Mouse (Mus musculus) kidney, embryonic 15.5 days (tissue): ENCODE measurements at regions not wholly inside any gene's neighbourhood (a gene's known extent, or its start where the extent isn't known, plus 50 kb on each side); places are given as distances from the start of the nearest gene placed in this dataset.

Experiments used
- ATAC-seq: fragments of 200-750 bp; cut with Nextera tagmentation; replicated peaks from 2 replicates; pipeline ENCODE4 v1.8.0; 2017; ENCODE audit warnings: moderate TSS enrichment; ENCODE audit not compliant: low FRiP score
- H3K27ac ChIP-seq: fragments of 300-500 bp; sonication (generic); 2 replicates; pipeline ENCODE4 v1.5.1; 2015; ENCODE audit warnings: mild to moderate bottlenecking, inconsistent platforms
- H3K27me3 ChIP-seq: fragments of 300-500 bp; sonication (generic); 2 replicates; pipeline ENCODE4 v1.6.1; 2015; ENCODE audit warnings: inconsistent platforms
- H3K36me3 ChIP-seq: fragments of 300-500 bp; sonication (generic); 2 replicates; pipeline ENCODE4 v1.6.1; 2015; ENCODE audit warnings: inconsistent platforms
- H3K4me1 ChIP-seq: fragments of 300-500 bp; sonication (generic); 2 replicates; pipeline ENCODE4 v1.6.1; 2015; ENCODE audit warnings: inconsistent platforms
- H3K4me2 ChIP-seq: fragments of 300-500 bp; sonication (generic); 2 replicates; pipeline ENCODE4 v1.6.1; 2015; ENCODE audit warnings: moderate library complexity, mild to moderate bottlenecking, inconsistent platforms
- H3K4me3 ChIP-seq: fragments of 300-500 bp; sonication (generic); replicated peaks from 2 replicates; pipeline ENCODE4 v1.5.1; 2015; ENCODE audit warnings: mild to moderate bottlenecking, inconsistent platforms
- H3K9ac ChIP-seq: fragments of 300-500 bp; sonication (generic); 2 replicates; pipeline ENCODE4 v1.6.1; 2015; ENCODE audit warnings: mild to moderate bottlenecking, inconsistent platforms
- H3K9me3 ChIP-seq: fragments of 300-500 bp; sonication (generic); replicated peaks from 2 replicates; pipeline ENCODE4 v1.6.1; 2016; ENCODE audit warnings: inconsistent platforms
- WGBS: fragments of 180-500 bp; shearing (Covaris S2); methylation state at CpG from one replicate; pipeline ENCODE4 v1.1.7; 2015; ENCODE audit warnings: mixed read lengths; 5-methylcytosine and 5-hydroxymethylcytosine counted together

- 49% methylated on average over 7 of the region's 7 CpGs for WGBS
- 0 out of 2 replicates have a peak, but pooled peaks have one; percentile 15 for ATAC-seq
- Histone ChIP-seq H3K4me1 (peaks cover 25% of the 10 kb centered on the region), H3K27ac (no peak overlapping the region), H3K9me3 (no peaks in the 10 kb centered on the region), H3K36me3 (no peaks in the 10 kb centered on the region), H3K9ac (no peak overlapping the region), H3K4me3 (no peak overlapping the region), H3K4me2 (no peak overlapping the region), H3K27me3 (no peaks in the 10 kb centered on the region)
These were observed 109.8 kb upstream of the Syt6 start for GRCm38 (mm10) chr3:103465132-103465690.

GRCm38 (mm10) chr3:103465948-103466347 is 109.1 kb upstream of the Syt6 start:
- no peak for ATAC-seq
- WGBS: 64% methylated on average over 2 of the region's 2 CpGs
- peaks cover 25% of the 10 kb centered on the region for H3K4me1 ChIP-seq
- H3K27me3 ChIP-seq: no peaks in the 10 kb centered on the region
- no peaks in the 10 kb centered on the region for H3K36me3 ChIP-seq
- no peak overlapping the region for H3K9ac ChIP-seq
- no peaks in the 10 kb centered on the region for H3K9me3 ChIP-seq
- H3K4me3 ChIP-seq: no peak overlapping the region
- H3K4me2 ChIP-seq: no peak overlapping the region
- H3K27ac ChIP-seq: no peak overlapping the region

- no peak for ATAC-seq
- H3K27ac ChIP-seq: no peak overlapping the region
These were observed 104.2 kb upstream of the Syt6 start for GRCm38 (mm10) chr3:103470586-103471400.

GRCm38 (mm10) chr3:103472598-103472997 is 102.4 kb upstream of the Syt6 start:
- Histone ChIP-seq H3K27me3 (no peaks in the 10 kb centered on the region), H3K27ac (no peak overlapping the region), H3K9me3 (no peaks in the 10 kb centered on the region), H3K4me1 (no peaks in the 10 kb centered on the region), H3K36me3 (no peaks in the 10 kb centered on the region), H3K4me3 (no peak overlapping the region), H3K4me2 (no peak overlapping the region), H3K9ac (no peak overlapping the region)
- WGBS: 69% methylated on average over 10 of the region's 10 CpGs
- ATAC-seq: no peak

More at GRCm38 (mm10) chr3:103470586-103471400, 104.2 kb upstream of the Syt6 start:
- Histone ChIP-seq H3K27me3 (no peaks in the 10 kb centered on the region), H3K36me3 (no peaks in the 10 kb centered on the region), H3K4me3 (no peak overlapping the region), H3K4me2 (no peak overlapping the region), H3K9ac (no peak overlapping the region), H3K9me3 (no peaks in the 10 kb centered on the region), H3K4me1 (0 out of 2 replicates have a peak, but pooled peaks cover 3% of the 10 kb centered on the region)
- 84% methylated on average over 15 of the region's 15 CpGs for WGBS

GRCm38 (mm10) chr3:103473336-103473735 is 101.7 kb upstream of the Syt6 start:
- no peak for ATAC-seq
- 66% methylated on average over 2 of the region's 2 CpGs for WGBS
- H3K27ac ChIP-seq: no peak overlapping the region

GRCm38 (mm10) chr3:103479845-103480543 is 95.0 kb upstream of the Syt6 start:
- no peak overlapping the region for H3K27ac ChIP-seq
- H3K4me3 ChIP-seq: no peak overlapping the region
- WGBS: 56% methylated on average over 2 of the region's 2 CpGs
- no peaks in the 10 kb centered on the region for H3K27me3 ChIP-seq
- no peaks in the 10 kb centered on the region for H3K9me3 ChIP-seq
- no peak overlapping the region for H3K4me2 ChIP-seq
- H3K9ac ChIP-seq: no peak overlapping the region
- H3K36me3 ChIP-seq: no peaks in the 10 kb centered on the region
- no peaks in the 10 kb centered on the region for H3K4me1 ChIP-seq
- ATAC-seq: no peak

More at GRCm38 (mm10) chr3:103473336-103473735, 101.7 kb upstream of the Syt6 start:
- Histone ChIP-seq H3K27me3 (no peaks in the 10 kb centered on the region), H3K4me3 (no peak overlapping the region), H3K4me1 (no peaks in the 10 kb centered on the region), H3K4me2 (no peak overlapping the region), H3K36me3 (no peaks in the 10 kb centered on the region), H3K9me3 (no peaks in the 10 kb centered on the region), H3K9ac (no peak overlapping the region)

GRCm38 (mm10) chr3:103480676-103481075 is 94.4 kb upstream of the Syt6 start:
- no peaks in the 10 kb centered on the region for H3K27me3 ChIP-seq
- H3K4me2 ChIP-seq: no peak overlapping the region
- no peaks in the 10 kb centered on the region for H3K4me1 ChIP-seq
- WGBS: 88% methylated on average over 7 of the region's 7 CpGs
- H3K36me3 ChIP-seq: no peaks in the 10 kb centered on the region
- H3K4me3 ChIP-seq: no peak overlapping the region
- H3K9ac ChIP-seq: no peak overlapping the region
- ATAC-seq: no peak
- H3K27ac ChIP-seq: no peak overlapping the region
- H3K9me3 ChIP-seq: no peaks in the 10 kb centered on the region

GRCm38 (mm10) chr3:103483316-103483715 is 91.7 kb upstream of the Syt6 start:
- H3K27ac ChIP-seq: no peak overlapping the region
- no peak for ATAC-seq
- no peaks in the 10 kb centered on the region for H3K36me3 ChIP-seq
- H3K4me3 ChIP-seq: no peak overlapping the region
- no peaks in the 10 kb centered on the region for H3K4me1 ChIP-seq
- H3K27me3 ChIP-seq: no peaks in the 10 kb centered on the region
- H3K9me3 ChIP-seq: no peaks in the 10 kb centered on the region
- H3K9ac ChIP-seq: no peak overlapping the region
- WGBS: 93% methylated on average over 2 of the region's 2 CpGs
- H3K4me2 ChIP-seq: no peak overlapping the region

GRCm38 (mm10) chr3:103483762-103484161 is 91.3 kb upstream of the Syt6 start:
- ATAC-seq: no peak
- H3K9me3 ChIP-seq: no peaks in the 10 kb centered on the region
- no peaks in the 10 kb centered on the region for H3K4me1 ChIP-seq
- H3K36me3 ChIP-seq: no peaks in the 10 kb centered on the region
- no peak overlapping the region for H3K4me3 ChIP-seq
- H3K27me3 ChIP-seq: no peaks in the 10 kb centered on the region
- H3K9ac ChIP-seq: no peak overlapping the region
- no peak overlapping the region for H3K4me2 ChIP-seq
- WGBS: 81% methylated on average over 3 of the region's 3 CpGs
- no peak overlapping the region for H3K27ac ChIP-seq

- Histone ChIP-seq H3K27me3 (no peaks in the 10 kb centered on the region), H3K9me3 (no peaks in the 10 kb centered on the region), H3K4me3 (no peak overlapping the region), H3K9ac (no peak overlapping the region), H3K4me1 (no peaks in the 10 kb centered on the region), H3K36me3 (no peaks in the 10 kb centered on the region), H3K27ac (no peak overlapping the region), H3K4me2 (no peak overlapping the region)
- 68% methylated on average over 4 of the region's 4 CpGs for WGBS
- no peak for ATAC-seq
These were observed 85.2 kb upstream of the Syt6 start for GRCm38 (mm10) chr3:103489786-103490185.

- Histone ChIP-seq H3K9ac (no peak overlapping the region), H3K4me3 (no peak overlapping the region), H3K9me3 (no peaks in the 10 kb centered on the region), H3K27ac (no peak overlapping the region), H3K4me1 (no peaks in the 10 kb centered on the region), H3K36me3 (no peaks in the 10 kb centered on the region), H3K4me2 (no peak overlapping the region), H3K27me3 (no peaks in the 10 kb centered on the region)
- no peak for ATAC-seq
- 85% methylated on average over 4 of the region's 4 CpGs for WGBS
These were observed 84.1 kb upstream of the Syt6 start for GRCm38 (mm10) chr3:103490966-103491365.

GRCm38 (mm10) chr3:103492211-103492610 is 82.8 kb upstream of the Syt6 start:
- Histone ChIP-seq H3K4me3 (no peak overlapping the region), H3K4me1 (peaks cover 5% of the 10 kb centered on the region), H3K9ac (no peak overlapping the region), H3K27ac (no peak overlapping the region), H3K36me3 (no peaks in the 10 kb centered on the region), H3K27me3 (no peaks in the 10 kb centered on the region), H3K9me3 (no peaks in the 10 kb centered on the region), H3K4me2 (no peak overlapping the region)
- no peak for ATAC-seq
- 90% methylated on average over 3 of the region's 3 CpGs for WGBS
